Mouse (Mus musculus) layer of hippocampus, postnatal 10 days (tissue): Measurements from ENCODE around the gene Pdp2. TPM values are rescaled to one million over a fixed set of nuclear protein-coding genes. Genes with fewer than 3 reads are reported as not detected.
"Not testable (repeated sequence)": the region's sequence is repeated elsewhere in the genome, so short reads cannot be mapped to it uniquely, and the experiment has no call there.

Experiments
- DNase-seq, 2 experiments: peaks; one replicate each; pipeline ENCODE4 v3.0.0; 2021; ENCODE audit warnings: low spot score in 2 of 2
- total RNA-seq, 2 experiments: library from RNA; stranded (reverse); gene quantifications; 2 replicates each; pipeline ENCODE4 v1.2.3; 2021

Gene Pdp2
- total RNA-seq, 2 experiments from 2014 or later: 9.0 to 9.2 TPM

GRCm38 (mm10) chr8:104630981-104631663, 39.9 kb downstream of the Pdp2 start, which contains the start of gene Rrad:
Gene Rrad (minus strand): TSS chr8:104631327.
- DNase-seq: no peak

- DNase-seq: no peak
Observed at GRCm38 (mm10) chr8:104631975-104632374, 40.7 kb downstream of the Pdp2 start.

GRCm38 (mm10) chr8:104632486-104632885, 41.2 kb downstream of the Pdp2 start:
- peak in 1 of 2 experiments; percentile 34 for DNase-seq

GRCm38 (mm10) chr8:104633156-104633744, 42.0 kb downstream of the Pdp2 start:
- DNase-seq: peak; percentile 2 to 7

GRCm38 (mm10) chr8:104635004-104635710, 43.9 kb downstream of the Pdp2 start:
- peak in 1 of 2 experiments; percentile 2 for DNase-seq

- DNase-seq: no peak
Observed at GRCm38 (mm10) chr8:104638010-104638409, 46.8 kb downstream of the Pdp2 start.

- peak in 1 of 2 experiments; percentile 7 for DNase-seq
Observed at GRCm38 (mm10) chr8:104640241-104640640, 49.0 kb downstream of the Pdp2 start.

GRCm38 (mm10) chr8:104640831-104641370, 49.6 kb downstream of the Pdp2 start:
- peak in 1 of 2 experiments; percentile 13 for DNase-seq

GRCm38 (mm10) chr8:104641426-104642323, 50.4 kb downstream of the Pdp2 start, which contains the start of gene Ciao2b:
Gene Ciao2b (minus strand): TSS chr8:104641965.
- peak; percentile 86 to 90 for DNase-seq

- DNase-seq: no peak
Observed at GRCm38 (mm10) chr8:104642324-104642654, 51.0 kb downstream of the Pdp2 start.

- DNase-seq: not testable (repeated sequence)
Observed at GRCm38 (mm10) chr8:104644187-104644586, 52.9 kb downstream of the Pdp2 start.

Other genes starting within 250 kb of the Pdp2 start
- gene Cmtm4, start 195.6 kb upstream of the Pdp2 start, total RNA-seq: 10 to 100 TPM; 56.2 to 60.2 TPM
- 100 to 1,000 TPM; 231 to 241 TPM for gene Dync1li2, start 148.4 kb upstream of the Pdp2 start, total RNA-seq
- gene Terb1, start 81.5 kb upstream of the Pdp2 start, total RNA-seq: under 1 TPM; 0.54 to 0.96 TPM
- gene Nae1, start 56.8 kb upstream of the Pdp2 start, total RNA-seq: 10 to 100 TPM; 49.9 to 52.4 TPM
- 10 to 100 TPM; 13.5 to 18.2 TPM for gene Car7, start 56.8 kb upstream of the Pdp2 start, total RNA-seq
- gene Cdh16, start 32.9 kb downstream of the Pdp2 start, total RNA-seq: not detected
- gene Rrad, start 39.9 kb downstream of the Pdp2 start, total RNA-seq: 1 to 10 TPM; 2.0 to 2.5 TPM
- 10 to 100 TPM; 26.0 to 29.8 TPM for gene Ciao2b, start 50.5 kb downstream of the Pdp2 start, total RNA-seq
- gene Ces2a, start 142.6 kb downstream of the Pdp2 start, total RNA-seq: not detected
- under 1 TPM; 0.31 to 0.53 TPM for gene Ces2b, start 240.1 kb downstream of the Pdp2 start, total RNA-seq